Mouse (Mus musculus) liver, adult (tissue): ENCODE results near the gene Pus10.

Source experiments
- GATA4 ChIP-seq: IDR thresholded peaks from 2 replicates; pipeline ENCODE4 v1.6.1; 2014; ENCODE audit warnings: mild to moderate bottlenecking, low read length; ENCODE audit not compliant: insufficient replicate concordance

Gene Pus10

DNA sequence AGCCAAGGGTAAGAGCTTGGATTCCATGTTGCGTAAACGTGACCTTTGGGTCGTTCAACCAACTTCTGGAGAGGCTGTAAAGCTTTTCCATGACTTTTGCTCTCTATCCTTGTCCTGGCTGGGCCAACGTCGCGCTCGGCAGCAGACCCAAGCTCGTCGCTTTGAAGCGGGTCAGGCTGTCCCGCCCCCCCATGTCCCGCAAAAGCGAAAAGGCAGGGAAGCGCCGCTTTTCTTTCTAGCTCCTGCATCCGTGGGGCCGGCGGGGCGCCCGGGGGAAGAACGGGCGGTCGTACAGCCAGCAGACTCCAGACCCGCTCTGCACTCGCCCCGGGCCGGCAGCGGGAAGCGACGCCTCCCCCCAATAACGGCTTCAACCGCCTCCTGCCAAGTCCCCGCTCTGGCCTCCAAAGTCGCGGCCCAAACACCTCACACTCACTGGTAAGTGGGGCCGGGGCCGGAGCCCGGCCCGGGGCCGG, at the start of gene Pus10:
TSS of gene Pus10 (plus strand) at position 364 of the 476 bp plus-strand sequence.
- TF ChIP-seq GATA4: no peak

DNA sequence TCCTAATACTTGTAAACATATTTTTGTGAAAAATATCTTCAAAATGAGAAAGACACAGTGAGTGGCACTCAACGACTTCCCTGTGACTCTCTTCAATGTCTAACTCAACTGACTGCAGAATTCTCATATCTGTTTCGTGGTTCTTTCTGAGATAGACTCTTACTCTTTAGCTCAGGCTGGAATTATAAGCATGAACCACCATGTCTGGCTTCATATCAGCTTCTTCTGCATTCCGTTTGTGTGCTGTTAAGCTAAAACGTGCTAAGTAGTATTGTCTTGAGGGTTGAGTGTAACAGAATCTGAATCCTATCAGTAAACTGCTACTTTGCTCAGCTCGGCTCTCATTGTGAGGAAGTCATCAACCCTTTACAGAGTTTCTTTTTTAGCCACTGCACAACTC, 46.5 kb upstream of the Pus10 start:
- TF ChIP-seq GATA4: no peak

DNA sequence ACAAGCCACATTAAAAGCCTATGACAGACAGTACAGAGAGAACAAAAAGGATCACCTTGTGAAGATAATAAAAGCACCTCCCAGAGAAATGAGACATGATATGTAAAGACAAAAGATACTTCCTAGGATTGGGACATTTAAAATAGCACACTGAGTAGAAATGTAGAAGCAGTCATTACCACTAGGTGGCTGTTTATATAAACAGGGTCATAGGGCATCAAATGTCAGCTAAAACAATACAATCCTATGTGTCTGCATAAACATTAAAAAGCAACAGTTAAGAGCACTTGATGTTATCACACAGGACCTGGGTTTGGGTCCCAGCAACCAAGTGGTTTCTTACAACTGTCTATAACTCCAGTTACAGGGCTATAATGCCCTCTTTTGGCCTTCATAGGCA, 34.8 kb upstream of the Pus10 start:
- no peak for TF ChIP-seq GATA4

DNA sequence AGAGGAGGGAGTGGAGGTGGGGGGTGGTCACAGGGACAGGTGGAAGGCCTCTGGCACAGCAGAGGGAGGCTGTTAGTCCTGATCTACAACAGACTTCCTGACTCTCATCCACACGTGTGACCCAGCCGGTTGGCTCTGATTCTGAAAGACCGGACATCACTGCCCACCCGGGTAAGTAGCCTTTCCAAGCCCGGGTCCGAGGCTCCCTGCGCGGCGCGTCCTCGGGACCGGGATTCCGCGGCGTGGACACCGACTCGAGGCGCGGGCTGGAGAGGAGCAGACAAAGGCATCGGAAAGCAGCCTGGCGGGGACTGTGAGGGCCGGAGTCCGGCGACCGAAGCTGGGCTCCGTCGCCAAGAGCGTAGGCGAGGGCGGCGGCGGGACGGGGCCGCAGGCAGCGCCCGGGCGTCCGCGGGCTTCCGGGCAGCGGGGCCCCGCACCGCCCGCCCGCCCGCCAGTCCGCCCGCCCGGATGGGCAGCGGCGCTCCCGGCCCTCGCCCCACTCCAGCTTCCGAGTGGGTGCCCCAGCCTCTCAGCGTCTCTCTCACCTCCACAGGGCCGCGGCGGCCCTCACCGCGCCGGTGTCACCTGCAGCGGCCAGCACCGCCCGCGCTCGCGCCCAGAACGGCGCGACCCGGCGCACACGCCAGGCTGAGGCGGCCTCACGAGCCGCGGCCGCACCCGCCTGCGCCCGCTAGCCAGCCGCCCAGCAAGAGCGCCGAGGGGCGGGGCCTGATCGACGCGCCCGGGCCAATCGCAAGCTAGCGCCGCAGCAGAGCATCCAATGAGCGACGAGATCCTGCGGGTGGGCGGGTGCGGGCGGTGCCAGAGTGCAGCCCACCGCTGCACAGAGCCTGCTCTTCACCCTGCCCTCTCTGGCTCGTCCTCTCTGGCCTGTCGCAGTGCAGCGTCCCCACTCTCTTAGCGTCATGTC, 32.3 kb upstream of the Pus10 start, which contains the start of gene 0610010F05Rik:
TSS of gene 0610010F05Rik (minus strand) at position 695 of the 934 bp plus-strand sequence.
- TF ChIP-seq GATA4: no peak

DNA sequence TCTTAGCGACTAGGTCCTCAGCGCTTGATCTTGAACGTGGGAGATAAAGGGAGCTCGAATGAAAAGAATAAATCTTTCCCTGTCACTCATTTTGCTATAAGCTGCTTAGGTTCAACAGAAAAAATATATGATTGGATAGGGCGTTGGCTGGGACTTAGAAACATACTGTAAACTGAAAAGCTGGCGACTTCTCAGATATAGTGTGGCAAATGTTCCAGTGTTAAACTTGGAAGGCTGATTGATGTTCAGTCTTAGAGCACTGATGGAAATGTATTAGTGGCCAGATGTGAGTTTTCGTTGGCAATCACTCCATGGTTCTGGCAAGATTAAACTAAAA, 31.6 kb upstream of the Pus10 start:
- TF ChIP-seq GATA4: no peak

DNA sequence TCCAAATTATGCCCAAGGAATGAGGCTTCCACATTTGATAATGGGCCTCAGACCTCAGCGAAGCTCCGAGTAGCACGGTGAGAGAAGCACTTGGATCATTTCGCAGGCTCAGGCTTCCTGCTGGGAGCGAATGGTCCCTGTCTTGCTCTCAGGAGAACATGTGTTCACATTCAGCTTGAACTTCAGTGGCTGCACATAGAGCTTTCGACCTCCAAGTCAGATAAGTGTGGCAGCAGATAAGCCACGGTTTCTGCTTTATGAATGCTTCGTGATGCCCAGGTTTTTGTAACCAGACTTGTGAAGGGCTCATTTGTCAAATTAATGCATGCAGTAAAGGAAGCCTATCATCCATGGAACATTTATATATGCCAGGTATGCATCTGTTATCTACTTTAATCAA, 30.9 kb upstream of the Pus10 start:
- no peak for TF ChIP-seq GATA4

DNA sequence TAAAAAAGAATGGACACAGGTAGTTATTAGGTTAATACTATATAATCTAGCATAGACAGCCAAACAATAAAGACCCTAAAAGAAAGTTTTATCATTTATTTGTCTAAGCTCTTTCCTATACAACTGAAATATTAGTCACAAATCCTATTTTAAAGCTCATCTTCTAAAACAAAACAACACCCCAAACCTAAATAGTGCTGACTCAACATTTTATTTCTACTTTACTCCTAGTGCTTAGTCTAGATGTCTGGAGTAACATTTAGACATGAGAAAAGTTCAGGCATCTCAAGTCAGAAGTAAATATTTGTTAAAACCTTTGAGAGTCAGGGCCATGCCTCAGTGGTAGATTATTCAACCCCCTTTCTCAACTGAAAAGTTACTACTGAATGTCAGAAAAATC, 18.0 kb upstream of the Pus10 start:
- no peak for TF ChIP-seq GATA4

DNA sequence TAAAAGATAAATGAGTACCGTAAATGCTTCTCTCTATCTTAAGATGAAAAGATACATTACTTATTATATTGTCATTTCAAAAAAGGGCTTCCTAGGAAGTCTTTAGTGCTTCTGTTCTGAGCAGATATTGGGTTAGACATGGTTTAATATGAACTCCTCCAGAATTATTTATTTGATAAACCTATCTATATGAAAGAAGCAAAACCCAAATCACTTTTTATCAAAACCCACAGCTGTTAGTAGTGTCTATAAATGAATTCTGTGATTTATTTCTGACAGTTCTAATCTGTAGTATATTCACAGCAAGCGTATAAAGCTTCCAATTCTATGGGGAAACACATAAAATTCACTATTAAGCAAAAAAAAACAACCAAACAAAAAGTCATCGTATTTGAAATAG, 17.6 kb upstream of the Pus10 start:
- no peak for TF ChIP-seq GATA4

DNA sequence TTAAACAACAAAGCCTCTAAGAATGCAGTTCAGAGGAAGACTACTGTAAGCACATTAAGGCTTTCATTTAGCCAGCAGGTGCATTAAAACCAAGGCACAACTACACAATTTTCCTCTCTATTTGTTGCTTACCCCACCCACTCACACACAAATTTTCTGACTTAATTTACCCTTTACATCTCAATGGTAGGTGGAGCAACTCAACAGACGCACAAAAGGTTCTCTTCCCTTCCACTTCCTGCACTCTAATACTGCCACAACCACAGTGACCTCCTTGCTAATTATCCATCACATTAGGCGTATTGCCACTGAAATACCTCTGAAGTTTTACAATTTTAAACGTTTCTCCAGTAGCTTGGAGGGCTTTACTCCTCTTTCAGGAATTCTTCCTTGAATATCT, 11.8 kb upstream of the Pus10 start:
- TF ChIP-seq GATA4: no peak

DNA sequence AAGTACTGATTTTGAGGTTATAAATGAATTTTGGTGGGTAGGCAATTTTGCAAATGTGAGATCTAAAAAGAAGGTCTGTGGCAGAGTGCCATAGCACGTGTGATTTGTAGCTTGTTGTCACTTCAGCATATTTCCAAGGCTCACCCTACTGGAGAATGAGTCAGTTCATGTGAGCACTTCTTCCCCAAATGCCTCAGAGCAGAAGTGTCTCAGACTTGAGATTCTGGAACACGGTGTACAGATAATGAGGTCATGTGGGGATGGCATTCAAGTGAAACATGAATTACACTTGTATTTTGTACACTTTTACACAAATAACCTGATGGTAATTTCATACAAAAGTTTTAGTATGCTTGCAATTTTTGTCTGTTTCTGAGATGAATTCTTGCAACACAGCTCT, 7.7 kb upstream of the Pus10 start:
- TF ChIP-seq GATA4: no peak

DNA sequence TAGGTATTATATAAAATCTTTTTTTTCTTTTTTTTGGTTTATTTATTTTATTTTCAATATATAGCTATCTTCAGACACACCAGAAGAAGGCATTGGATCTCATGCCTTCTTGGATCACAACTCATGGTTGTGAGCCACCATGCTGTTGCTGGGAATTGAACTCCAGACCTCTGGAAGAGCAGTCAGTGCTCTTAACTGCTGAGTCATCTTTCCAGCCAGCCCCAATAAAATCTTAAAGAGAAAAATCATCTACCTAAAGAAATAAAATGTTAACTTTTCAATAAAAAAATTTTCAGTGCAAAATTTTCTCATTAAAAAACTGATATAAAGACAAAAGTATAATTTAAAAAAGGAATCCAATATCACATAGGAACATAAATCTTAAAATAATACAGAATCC, 1.2 kb upstream of the Pus10 start:
- no peak for TF ChIP-seq GATA4

DNA sequence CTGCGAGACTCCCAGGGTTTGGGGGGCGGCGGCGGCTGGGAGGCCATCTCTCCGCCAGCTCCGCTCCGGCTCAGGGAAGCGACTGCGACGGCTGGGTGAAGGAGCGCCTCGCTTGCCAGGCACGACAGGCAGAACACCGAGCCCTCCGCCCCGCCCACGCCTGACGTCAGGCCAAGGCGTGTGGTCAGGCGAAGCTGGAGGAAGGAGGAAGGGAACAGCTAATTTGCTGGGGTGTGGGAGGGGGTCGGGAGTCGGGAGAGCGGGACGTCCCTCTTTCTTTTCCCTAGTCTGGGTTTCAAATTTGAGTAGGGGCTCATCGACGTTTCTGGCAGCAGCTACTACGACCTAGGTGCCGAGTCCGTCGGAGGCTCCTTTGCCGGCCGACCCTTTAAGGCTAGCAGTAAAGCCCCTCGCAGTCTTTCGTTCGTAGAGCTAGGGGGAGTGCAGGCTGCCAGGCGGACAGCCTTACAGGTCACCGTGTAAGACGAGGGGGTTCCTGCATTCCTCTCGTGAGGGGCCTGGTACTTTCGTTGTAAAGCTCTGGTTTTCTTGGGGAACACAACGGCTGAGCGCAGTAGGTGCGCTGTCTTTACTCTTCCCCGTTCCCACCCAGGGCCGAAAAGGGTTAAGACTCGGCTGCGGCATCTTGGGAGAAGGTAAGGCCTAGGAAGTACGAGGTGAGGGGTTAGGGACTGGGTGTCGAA, 476 bp downstream of the Pus10 start, which contains the start of gene Pex13:
TSS of gene Pex13 (minus strand) at position 162 of the 704 bp plus-strand sequence.
- no peak for TF ChIP-seq GATA4

DNA sequence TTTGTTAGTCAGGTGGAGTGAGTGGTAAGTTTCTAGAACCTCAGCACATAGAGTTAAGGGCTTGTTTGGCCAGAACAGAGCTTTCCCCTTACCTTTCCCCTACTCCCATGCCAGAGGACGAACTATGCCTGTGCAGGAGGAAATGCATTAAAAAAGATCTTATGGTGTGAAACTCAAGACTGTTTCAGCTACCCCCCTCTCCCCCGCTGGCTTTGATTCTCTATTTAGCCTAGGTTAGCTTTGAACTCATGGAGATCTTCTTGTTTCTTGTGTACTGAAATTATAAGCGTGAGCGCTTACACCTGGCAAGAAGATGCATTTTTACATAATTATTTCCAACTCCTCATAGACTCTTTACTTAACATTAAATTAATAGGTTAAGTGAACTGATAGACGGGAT, 1.1 kb downstream of the Pus10 start:
- no peak for TF ChIP-seq GATA4

DNA sequence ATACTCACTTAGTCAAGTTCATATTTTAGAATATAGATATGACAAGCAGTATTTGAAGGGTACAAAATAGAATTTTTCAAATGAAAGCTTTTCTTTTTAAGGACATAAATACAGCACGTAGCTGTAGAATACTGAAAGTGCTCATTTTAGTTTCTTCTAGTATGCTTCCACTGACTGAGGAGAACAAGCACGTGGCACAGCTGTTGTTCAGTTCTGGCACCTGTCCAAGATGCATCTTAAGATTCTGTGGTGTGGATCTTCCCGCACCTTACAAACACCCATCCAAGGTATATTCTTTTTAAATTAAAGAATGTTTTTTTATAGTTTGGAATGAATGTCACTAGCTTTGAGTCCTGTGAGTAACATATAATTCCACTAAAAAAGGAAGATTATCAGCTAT, 1.7 kb downstream of the Pus10 start:
- no peak for TF ChIP-seq GATA4

DNA sequence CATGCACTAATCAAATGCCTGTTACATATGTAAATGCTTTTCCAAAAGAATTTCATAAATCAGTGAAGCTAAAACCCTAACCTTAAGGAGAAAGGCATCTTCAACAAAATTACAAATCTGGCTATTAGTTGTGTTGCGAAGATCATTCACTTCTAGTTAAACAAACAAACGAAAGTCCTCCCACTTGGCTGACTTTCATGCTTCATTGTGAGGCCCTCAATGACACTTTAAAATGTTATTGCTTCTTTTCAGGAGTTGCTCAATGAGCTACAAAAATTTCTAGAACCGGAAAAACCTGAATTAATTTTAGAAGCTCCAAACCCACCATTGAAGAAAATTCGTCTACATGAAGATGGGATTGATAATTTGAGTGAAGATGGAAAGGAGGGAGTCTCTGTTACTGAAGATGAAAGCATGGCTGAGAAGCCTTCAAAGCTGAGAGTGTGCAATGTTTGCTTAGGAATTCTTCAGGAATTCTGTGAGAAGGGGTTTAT, 6.8 kb downstream of the Pus10 start:
- TF ChIP-seq GATA4: no peak

DNA sequence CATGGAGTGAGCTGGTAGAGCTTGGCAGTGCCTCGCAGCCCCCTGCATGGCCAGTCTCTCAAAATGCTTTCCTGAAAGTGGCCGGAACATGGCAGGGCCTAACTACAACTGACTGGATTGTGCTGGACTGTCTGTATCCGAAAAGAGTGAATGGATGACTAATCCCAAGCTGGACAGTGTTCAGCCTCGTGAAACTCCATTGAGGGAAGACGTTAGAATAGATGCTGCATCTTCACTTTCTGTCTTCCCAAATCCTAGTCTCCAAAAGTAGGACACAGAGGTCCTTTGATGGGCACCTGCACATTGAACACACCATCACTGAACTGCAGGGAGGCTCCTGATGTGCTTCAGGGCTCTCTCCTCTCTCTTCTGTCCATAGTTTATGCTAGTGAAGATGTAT, 10.6 kb downstream of the Pus10 start:
- no peak for TF ChIP-seq GATA4
